Mouse (Mus musculus): ENCODE results near the gene Ppp3r1. TPM values are rescaled to one million over a fixed set of nuclear protein-coding genes. Genes with fewer than 3 reads are reported as not detected.

Ppp3r1 gene
- total RNA-seq (2023): 74.9 TPM

GRCm38 (mm10) chr11:17158858-17159737 is at the start of gene Ppp3r1:
Gene Ppp3r1 (plus strand): TSS chr11:17159263.

DNA sequence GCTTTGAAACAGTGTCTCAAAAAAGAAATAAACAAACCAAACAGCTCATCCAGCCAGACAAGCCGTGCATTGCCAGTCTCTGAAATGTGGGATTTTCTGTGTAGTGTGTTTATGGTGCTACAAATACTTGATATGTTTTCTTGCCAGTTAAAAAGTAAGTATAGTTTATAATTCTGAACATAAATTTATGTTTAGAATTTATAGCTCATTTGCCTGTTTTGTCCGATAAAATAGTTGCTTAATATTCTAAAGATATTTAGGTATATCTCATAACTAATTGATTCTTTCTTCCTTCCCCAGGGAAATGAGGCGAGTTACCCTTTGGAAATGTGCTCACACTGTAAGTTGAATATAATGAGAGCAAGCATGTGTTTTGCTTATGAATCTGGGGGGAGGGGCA is 22.7 kb downstream of the Ppp3r1 start, which contains the start of gene Wdr92:
Wdr92 (plus strand) TSS at position 301 of the 400 bp plus-strand sequence.

DNA sequence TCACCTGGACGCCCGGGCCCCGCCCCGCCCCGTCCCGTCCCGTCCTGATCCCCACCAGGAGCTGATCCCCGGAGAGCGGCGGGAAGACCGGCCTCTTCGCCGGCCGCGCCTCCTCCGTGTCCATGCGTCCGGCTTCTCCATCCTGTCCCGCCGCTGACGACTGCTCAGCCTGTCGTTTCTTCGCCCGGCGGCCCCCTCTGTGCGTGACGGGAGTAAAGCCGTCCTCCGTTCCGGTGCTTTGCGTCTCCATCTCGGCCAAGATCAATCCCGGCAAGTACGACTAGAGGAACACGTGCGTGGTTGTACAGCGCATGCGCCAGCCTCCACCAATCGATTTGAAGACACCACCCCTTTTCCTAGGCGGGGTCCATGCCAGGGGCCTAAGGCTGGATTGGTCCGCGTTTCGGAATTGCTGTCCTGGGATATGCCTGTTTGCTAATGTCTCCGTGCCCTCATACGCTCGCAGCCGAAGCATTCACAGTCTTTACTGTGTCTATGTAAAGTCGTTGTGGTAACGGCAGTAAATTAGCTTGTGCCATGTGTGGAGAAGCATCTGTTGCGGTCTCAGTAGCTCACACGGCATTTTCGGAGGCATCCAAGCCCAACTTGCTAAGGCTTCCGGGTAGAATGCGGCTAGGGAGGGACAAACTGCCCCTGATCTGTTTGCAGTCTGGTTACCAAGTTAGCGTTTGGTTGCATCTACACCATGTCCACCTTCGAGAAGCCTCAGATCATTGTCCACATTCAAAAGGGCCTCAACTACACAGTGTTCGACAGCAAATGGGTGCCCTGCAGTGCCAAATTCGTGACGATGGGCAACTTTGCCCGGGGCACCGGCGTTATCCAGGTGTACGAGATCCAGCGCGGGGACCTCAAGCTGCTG is 52.4 kb downstream of the Ppp3r1 start, which contains the start of gene Pno1:
Pno1 (minus strand) TSS at position 311 of the 883 bp plus-strand sequence.

Other genes starting within 250 kb of the Ppp3r1 start
- 2.3 TPM for gene Fbxo48, start 207.9 kb upstream of the Ppp3r1 start, total RNA-seq (2023)
- 2.3 TPM for gene Cnrip1, start 107.7 kb upstream of the Ppp3r1 start, total RNA-seq (2023)
- gene Plek, start 106.9 kb upstream of the Ppp3r1 start, total RNA-seq (2023): 28.4 TPM
- 7.0 TPM for gene Wdr92, start 22.8 kb downstream of the Ppp3r1 start, total RNA-seq (2023)
- 30.1 TPM for gene Pno1, start 52.3 kb downstream of the Ppp3r1 start, total RNA-seq (2023)
- 32.8 TPM for gene C1d, start 98.3 kb downstream of the Ppp3r1 start, total RNA-seq (2023)